Mouse (Mus musculus): Measurements from ENCODE around the gene Mrps14.

The Mrps14 gene

DNA sequence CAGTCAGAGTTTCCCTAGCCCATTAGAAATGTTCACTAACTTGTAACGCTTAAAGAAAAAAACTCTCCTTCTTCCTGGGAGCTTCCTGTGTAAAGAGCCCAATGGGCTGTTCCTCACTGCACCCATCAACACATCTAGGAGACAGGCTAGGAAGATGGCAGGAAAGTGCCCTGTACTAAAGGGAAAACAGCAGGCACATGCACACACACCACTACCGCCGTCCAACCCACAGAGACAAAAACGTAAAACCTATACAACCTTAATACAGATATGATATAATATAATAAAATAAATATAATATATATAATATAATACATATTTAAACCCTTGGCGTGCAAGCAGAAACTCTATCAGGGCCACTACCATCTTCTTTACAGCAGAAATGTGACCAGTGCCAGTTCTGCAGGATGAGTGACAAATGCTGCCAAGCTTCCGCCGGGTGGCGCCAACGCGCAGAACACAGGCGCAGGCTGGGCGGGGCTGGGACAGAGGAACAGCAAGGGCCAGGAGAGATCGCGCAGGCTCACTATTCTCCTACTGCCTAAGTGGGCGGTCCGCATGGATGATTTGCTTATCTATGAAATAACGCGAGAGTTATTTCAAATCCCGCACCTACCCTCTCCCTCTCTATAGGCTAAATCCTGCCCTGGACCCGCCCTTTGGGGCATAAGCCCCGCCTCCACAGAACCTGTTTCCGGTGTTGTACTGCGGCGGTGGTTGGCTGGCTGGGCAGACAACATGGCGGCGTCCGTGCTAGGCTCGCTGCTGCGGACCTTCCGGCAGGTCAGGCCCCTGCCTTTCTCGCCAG, at the start of gene Mrps14:
Gene Mrps14 (plus strand): TSS at position 687 of the 808 bp plus-strand sequence.
- peak; percentile 100 for DNase-seq (ENCODE audit: low spot score)

DNA sequence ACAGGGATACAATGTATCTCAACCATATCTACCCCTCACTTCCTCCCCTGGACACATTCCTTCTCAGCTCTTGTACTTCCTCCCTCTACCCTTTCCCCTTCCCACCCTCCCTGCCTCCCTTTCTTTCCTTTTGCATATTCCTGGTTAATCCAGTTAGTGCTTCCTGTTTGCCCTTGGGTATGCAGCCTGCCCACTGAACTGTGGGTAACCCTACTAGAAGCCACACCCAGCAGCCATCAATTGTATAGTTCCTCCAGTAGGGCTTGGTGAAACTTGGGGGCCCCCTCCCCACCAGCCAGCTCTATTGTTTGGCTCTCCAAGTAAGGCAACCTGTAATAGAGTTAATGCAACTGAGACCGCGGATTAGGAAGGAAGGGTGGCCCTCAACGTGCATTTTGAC, 49.4 kb upstream of the Mrps14 start:
- DNase-seq (ENCODE audit: low spot score), result no peak

DNA sequence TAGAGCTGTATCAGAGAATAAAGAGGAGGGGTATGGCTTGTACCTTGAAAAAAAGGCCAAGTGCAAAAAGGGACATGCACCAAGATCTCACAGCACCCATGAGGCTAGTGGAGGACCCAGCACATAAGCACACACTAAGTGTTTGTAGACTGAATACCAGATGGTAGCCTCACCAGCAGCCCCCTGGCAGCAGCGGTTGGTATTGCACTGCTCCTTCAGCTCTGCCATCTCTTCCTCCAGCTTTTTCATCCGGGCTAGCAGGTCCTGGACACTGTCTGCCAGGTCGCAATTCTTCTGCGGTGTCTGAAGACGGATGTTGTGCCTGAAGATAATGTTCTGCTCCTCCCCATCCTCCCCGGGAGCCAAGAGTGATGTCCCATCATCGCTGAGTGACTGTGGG, 47.7 kb upstream of the Mrps14 start:
- no peak for DNase-seq (ENCODE audit: low spot score)

DNA sequence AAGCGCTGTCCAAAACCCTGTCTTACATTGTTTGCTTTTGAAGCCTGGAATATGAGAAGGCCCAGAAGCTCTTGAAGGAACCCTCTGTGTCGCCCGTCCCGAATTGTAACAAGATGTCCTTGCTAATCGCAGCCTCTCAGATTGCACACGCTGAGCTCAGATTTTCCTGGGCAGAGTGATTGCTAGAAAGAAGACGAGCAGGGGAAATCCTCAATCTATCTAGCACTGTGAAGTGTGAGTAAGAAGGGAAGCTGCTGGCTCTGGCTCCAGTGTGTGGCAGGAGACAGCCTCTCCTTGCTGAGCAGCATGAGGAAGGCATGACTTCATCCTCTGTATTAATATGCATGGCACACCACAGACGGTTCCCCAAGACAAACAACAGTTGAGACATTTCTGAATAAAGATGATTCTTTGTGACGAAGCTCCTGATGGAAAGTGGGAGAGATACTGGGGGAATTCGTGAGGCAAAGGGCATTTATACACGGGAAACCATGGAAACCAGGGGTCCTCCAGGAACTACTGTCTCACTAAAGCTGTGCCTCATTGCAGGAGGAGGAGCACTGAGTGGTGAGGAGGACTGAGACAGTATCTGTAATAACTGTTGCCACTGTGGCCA, 45.6 kb upstream of the Mrps14 start:
- DNase-seq (ENCODE audit: low spot score), result no peak

DNA sequence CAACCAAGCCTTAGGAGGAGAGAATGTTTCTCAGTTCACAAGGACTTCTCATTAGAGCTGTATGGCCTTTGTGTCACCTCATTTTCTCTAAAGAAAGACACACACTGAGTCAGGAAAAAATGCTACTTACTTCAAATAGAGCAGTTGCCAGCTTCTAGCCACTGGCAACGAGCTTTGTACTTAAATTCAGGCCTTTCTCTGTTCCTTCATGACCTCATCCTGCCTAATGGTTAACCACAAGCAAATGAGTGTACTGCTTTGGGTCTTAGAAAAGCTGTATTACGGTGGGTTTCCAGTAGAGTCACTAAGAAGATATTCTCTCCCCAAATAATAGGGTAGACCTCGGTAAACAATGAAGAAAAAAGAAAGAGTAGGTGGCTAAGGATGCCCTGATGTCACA, 44.3 kb upstream of the Mrps14 start:
- no peak for DNase-seq (ENCODE audit: low spot score)

DNA sequence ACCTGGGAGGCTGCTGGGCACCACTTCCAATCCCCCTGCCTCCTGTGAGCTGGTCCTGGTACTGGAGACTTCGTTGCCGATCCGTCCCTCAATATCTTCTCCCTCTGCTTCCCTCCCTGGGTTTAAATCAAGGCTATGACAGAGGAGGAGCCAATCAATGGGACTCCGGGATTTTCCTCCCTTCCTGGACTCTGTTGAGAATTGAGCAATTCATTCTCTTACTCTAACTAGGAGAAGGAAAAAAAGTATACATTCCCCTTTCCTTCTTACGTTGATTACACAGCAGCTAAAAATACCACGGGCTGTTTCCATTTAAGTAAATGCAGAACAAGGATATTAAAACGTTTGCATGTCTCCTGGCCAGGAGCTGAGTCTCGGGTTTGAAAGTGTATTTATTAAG, 41.5 kb upstream of the Mrps14 start, which contains the start of gene Tnn:
Gene Tnn (minus strand): TSS at position 101 of the 400 bp plus-strand sequence.
- DNase-seq (ENCODE audit: low spot score), result no peak

DNA sequence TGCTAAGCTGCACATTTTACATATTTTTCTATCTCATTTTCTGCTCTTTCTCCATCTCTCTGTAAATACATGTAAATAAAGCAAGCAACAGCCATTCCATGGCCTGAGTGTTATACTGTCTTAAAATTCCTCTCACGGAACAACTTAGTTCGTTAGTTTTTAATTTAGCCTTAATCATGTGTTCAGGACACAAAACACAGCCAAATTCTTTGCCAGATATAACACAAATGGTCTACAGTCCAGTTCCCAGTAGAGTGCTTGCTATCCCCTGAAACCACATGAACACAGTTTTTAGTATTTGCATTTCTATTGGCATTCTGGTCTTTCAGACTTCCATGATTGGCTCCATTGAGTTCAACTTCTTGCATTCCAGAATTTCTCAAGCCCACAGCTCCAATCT, 36.8 kb upstream of the Mrps14 start:
- DNase-seq (ENCODE audit: low spot score), result no peak

DNA sequence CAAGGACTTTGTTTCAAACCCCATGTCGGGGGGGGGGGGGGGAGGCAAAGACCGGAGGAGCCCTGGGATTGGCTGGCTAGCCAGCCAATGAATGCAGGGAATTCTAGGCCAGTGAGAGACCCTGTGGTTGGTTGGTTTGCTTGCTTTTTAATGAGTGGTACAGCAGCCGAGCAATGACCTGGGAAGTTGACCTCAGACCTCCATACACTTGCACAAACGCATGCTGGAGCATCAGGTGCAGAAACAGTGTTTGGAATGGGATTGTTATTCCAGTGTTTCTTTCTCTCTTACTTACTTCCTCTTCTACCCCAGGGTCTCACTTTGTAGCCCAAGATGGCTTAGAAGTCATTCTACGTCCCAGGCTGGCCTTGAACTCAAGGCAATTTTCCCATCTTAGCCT, 28.4 kb upstream of the Mrps14 start:
- DNase-seq (ENCODE audit: low spot score), result no peak

DNA sequence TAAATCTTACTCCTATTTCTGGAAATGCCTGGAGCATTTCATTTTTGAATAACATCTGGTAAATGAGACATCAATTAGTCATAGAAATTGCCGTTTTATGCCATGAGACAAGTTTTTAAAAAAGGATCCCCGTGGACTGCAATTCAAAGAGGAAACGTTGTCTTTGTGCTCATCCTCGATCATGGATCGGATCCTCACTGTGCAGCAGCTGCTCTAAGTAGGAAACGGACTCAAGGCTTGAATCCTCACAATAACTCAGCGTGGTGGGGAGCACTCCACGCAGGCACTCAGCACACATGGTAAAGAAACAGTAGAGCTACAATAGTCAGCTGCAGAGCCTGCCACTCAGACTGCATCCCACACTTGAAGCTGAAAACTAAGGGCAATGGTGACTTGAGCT, 18.1 kb upstream of the Mrps14 start:
- DNase-seq (ENCODE audit: low spot score), result no peak

DNA sequence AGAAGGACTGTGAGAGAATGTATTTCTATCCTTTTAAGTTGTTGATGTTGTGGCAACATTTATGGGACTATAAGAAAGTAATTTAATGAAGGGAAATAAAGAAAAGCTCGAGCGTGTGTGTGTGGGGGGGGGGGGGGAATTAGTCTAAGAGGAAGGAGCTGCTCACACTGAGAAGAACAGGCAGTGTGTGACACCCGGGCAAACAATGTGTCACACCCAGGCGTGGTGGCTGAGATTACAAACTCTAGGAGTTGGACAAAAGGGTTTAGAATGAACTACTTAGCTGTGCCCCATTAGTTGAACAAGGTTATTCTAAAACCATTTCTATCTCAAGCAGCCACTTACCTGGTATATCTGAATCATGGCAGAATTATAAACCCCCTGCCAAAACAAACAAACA, 13.8 kb upstream of the Mrps14 start:
- DNase-seq (ENCODE audit: low spot score), result no peak

DNA sequence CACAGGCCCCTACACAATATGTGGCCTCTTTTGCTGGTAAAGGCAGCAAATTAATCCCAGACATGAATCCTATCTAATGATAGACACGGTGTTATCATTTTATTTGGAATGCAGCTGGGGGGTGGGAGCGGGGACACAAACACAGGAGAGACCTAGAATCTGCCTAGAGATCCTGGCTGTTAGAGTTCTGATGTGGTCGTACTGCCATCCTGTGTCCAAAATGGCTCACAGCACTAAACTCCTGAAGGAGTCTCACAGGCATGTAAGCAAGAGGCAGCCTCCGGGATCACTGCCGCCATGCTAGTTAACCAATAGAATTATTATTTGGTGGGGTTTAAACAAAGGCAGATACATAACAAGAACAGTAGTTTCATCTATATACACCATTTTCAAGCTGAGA, 10.5 kb upstream of the Mrps14 start:
- DNase-seq (ENCODE audit: low spot score), result peak; percentile 60

DNA sequence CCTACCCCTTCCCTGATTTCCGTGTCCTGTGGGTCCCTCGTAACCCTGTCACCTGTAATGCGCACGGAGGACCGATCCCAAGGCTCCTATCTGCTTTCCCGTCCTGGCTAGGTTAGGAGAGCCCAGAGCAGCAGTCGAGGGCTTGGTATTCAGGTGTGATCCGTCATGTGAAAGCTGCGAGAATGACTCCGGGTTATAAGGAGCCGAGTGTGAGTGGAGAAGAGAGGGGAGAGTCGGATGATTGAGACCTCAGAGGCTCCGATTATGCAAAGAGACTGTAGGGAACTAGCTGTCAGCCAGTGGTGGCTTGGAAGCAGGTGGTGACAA, 285 bp downstream of the Mrps14 start:
- no peak for DNase-seq (ENCODE audit: low spot score)

DNA sequence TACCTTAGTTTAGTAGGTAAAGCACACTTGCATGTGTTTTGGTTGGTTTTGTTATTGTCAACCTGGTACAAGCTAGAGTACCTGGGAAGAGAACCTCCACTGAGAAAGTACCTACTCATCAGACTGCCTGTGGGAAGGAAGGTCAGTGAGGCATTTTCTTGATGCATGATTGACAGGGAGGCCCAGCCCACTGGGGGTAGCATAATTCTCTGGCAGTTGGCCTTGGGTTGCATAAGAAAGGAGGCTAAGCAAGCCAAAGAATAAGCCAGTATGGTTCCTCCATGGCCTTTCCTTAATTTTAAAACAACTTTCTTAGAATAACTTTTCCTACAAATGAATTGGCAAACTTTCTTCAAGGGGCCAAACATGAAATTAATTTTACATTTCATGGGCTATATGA, 10.5 kb downstream of the Mrps14 start:
- no peak for DNase-seq (ENCODE audit: low spot score)

DNA sequence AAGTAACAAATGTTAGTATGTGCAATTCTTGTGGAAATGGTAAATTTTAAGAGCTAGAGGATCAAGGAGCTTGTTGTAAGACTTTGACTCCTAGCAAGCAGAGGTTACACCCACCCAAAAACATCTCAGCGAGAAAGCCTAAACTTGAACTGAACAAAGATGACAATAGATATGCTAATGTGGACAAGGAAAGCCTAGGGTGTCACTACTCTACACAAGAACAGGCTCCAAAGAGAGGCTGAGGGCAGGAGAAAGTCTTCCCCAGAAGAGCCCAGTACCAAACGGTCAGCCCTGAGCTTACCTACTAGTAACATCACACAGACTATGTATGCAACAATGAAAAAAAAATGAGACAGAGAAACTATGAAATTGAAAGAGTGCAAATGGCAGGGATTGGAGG, 14.8 kb downstream of the Mrps14 start:
- no peak for DNase-seq (ENCODE audit: low spot score)

DNA sequence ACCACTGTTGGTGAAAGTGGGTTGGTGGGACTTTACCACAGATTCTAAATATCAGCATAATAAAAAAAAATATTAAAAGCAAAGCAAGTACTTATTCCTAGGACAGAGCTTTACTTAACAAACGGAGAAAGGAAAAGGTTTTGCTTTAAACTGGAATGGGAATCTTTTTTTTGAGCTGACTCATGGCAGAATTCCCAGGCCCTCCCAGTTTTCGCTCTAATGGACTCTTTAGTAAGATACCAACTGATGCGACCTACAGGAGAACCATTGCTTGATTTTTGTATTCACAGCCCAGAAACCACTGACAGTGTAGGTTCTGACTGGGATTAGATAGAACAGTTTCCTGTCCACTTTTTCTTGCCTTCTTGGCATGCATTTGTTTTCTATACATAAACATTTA, 15.6 kb downstream of the Mrps14 start:
- DNase-seq (ENCODE audit: low spot score), result peak; percentile 43

DNA sequence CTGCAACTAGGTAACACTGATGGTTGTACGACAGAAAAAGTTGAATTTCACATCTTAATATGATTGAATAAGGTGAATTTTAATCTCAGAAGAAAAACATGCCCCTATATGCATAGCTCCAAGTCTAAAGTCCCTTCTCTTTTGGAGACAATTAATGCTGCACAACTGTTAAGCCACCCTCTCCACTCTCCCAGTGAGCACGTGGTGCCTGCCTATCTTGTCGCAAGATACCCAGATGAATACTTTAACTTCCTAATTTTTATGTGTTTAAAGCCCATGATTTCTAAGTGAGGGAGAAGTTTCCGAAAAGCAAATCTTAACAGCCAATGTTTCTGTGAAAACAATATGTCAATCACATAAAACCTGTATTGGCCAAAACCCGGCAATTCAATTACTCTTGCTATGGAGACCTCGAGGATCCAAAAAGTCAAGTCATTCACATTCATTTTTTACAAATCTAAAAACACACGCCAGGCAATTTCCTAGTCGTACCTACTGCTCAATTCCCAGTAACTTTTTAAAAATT, 16.6 kb downstream of the Mrps14 start:
- DNase-seq (ENCODE audit: low spot score), result no peak

DNA sequence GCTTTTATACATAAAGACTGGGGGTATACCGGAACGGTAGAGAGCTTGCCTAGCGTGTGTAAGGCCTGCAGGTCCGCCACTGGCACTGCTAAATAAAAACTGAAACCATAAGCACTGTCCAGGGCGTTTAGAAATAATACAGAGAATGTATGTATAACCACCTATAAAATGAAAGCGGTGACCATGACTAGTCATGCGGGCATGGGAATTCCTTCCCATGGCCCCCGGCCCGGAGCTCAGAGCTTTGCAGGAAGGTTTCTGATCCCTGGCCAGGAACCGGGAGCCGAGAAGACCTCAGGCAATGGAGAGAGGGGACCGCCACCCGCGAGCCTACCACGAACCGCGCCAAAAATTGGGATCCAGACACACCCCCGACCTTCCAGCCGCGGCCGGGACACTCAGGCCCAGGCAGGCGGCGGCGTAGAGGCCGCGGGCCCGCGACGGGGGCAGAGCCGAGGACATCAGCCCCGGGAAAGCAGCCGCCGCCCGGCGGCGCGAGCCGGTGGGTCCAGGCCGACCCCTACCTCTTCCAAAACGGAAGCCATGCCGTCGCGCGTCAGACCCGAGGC, 17.2 kb downstream of the Mrps14 start:
- no peak for DNase-seq (ENCODE audit: low spot score)

DNA sequence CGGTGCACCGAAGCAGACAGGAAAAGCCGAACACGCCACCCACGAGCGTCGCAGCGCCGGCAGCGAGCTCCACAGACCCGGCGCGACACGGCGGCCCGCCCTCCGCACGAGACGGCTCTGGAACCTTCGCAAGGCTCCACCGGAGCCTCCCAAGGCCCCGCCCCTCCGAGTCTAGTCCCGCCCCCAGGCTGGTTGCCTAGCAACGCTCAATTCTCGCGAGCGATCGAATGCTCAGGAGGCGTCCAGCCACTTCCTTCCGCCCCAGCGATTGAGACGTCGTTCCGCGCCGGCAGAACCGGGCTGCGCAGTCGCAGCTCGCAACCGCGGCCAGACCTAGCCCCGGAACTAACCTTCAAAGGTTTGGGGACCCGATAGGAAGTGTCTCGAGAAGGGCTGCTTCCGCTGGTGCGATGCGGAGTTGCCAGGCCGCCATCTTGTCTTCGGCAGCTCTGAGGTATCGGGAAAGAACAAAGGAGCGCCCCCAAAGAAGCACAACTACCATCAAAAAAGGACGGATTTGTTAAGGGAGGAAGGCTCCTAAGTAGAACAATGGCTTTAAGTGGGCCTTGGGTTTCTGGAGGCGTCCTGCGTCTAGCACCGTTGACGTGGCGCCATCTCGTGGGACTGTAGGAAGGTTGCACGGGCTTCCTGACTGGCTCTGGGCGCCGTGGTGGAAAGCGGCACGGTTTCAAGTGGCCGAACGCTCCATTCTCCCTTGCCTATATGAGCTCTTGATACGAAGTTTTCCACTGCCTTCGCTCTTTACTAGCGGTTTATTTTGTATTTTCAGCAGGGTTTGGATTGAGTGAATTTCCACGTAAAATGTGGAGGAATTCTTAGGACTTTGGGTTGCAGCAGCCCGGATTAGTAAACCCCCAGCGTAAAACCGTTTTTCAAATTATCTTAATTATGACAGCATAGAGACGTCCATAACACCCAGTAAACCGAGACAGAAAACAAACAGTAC, 18.0 kb downstream of the Mrps14 start, which contains the start of gene Cacybp:
Gene Cacybp (minus strand): TSS at position 173 of the 967 bp plus-strand sequence.
- DNase-seq (ENCODE audit: low spot score), result peak; percentile 100

DNA sequence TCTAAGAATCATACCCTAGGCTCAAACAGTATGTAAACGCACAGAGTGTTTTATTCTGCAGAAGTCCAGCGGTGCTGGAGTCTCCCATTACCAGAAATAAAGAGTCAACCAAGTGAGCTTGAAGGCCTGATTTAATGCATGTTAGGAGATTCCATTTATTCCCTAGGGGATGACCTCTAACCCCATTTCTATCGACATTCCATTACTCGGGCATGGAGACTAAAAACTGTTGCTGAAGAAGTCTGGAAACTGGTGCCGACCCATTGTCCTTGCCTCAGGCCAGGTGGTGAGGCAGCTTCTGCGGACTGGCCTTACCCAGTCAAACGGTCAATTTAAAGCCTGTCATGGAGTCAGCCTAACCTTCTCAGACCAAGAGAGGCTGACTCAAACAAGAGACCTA, 19.2 kb downstream of the Mrps14 start:
- DNase-seq (ENCODE audit: low spot score), result peak; percentile 16

DNA sequence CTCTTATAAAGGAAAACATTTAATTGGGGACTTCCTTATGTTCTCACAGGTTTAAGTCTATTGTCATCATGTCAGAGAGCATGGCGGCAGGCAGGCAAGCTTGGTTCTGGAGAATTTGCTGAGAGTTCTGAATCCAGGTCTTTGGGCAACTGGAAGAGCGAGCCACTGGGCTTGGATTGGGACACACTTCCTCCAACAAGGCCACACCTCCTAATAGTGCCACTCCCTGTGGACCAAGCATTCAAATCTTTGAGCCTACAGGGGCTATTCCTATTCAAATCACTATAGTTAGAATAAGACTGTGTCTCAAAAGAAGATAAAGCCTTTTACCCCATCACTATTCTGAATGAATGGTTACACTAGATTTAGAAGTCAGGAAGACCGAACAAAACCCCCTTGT, 22.9 kb downstream of the Mrps14 start:
- no peak for DNase-seq (ENCODE audit: low spot score)

DNA sequence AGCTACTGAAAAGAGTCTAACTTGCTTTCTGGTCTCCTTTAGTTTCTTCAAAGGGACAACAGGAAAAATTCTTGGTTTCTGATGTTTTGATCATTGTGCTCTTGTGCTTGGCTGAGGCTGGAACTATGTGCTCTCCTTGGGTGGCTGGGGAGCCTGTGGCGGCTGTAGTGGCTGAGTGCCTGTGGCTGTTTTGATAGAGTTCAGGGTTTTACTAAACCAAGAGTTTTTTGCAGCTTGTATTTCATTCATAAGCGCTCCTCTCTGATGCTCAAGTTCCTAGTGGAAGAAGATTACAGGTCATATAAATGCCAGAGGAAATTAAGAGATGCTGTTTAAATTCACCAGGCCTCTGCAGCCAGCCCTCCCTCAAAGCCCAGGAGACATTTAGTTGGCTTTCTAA, 29.1 kb downstream of the Mrps14 start:
- DNase-seq (ENCODE audit: low spot score), result peak; percentile 80

DNA sequence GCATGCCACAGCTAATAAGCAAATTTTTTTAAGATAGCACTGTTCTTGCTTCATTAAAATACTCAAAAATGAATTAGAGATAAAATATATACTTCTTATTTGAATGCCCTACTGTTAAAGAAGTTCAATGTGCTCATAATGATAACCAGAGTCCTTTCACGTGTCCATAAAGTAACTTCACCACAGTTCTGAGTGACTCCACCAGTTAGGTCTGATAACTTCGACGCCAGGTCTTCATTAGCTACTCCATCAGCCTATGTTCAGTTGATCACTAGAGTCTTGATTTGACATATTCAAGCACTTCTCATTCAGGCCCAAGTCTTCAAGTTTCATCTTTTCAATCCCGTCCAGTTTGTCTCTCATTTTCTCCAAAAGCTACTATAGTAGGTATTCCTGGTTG, 32.2 kb downstream of the Mrps14 start:
- no peak for DNase-seq (ENCODE audit: low spot score)

Data from MN1 (cell line).